Mouse (Mus musculus): Measurements from ENCODE around the gene Ank3.

DNA sequence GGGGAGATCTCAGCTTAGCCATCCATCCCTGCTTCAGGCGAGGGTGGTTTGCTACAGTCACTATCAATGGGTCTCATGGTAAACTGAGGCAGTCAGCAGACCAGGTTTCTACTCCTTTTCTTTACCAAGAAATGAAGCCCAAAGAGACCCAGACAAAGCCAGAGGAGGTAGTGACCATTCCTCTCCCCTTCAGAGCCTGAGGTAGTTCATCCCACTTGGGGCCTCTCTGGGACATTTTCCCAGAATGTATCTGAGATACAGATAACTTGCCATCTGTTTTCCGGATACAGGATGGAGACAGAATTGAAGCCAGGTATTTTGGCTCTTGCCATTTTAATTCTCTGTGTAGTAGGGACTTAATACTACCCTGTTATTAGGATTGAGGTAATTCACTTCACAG lies 620.1 kb downstream of the Ank3 start:
- TF ChIP-seq POLR2A (IDR thresholded peaks at IDR 0.05; ENCODE audit: low read depth, low read length) (no peak), CTCF (conservative IDR thresholded peaks at IDR 0.05; ENCODE audit: insufficient read depth, insufficient read length, low read depth, low read length) (no peak)
